Mouse (Mus musculus): ENCODE data around the gene Lyrm4. TPM values are rescaled to one million over a fixed set of nuclear protein-coding genes. Genes with fewer than 3 reads are reported as not detected.

The Lyrm4 gene
- polyA plus RNA-seq, 1 experiment: 11.9 TPM

GRCm38 (mm10) chr13:36066676-36067075 is 50.6 kb downstream of the Lyrm4 start:
- Histone ChIP-seq H3K27ac (replicated peaks; ENCODE audit: low read depth, low read length) (no peak overlapping the region), H3K4me1 (ENCODE audit: control insufficient read depth, insufficient read depth, insufficient read length, low read length) (no peaks in the 10 kb centered on the region), H3K4me3 (ENCODE audit: insufficient read depth, low read depth, low read length) (no peak overlapping the region)

- H3K27ac ChIP-seq (replicated peaks; ENCODE audit: low read depth, low read length): no peak overlapping the region
These were observed 59.8 kb downstream of the Lyrm4 start for GRCm38 (mm10) chr13:36057489-36057888.

GRCm38 (mm10) chr13:36056925-36057324 is 60.4 kb downstream of the Lyrm4 start:
- H3K4me1 ChIP-seq (ENCODE audit: control insufficient read depth, insufficient read depth, insufficient read length, low read length): no peaks in the 10 kb centered on the region
- no peak overlapping the region for H3K4me3 ChIP-seq (ENCODE audit: insufficient read depth, low read depth, low read length)
- no peak overlapping the region for H3K27ac ChIP-seq (replicated peaks; ENCODE audit: low read depth, low read length)

More at GRCm38 (mm10) chr13:36057489-36057888, 59.8 kb downstream of the Lyrm4 start:
- Histone ChIP-seq H3K4me1 (ENCODE audit: control insufficient read depth, insufficient read depth, insufficient read length, low read length) (no peaks in the 10 kb centered on the region), H3K4me3 (ENCODE audit: insufficient read depth, low read depth, low read length) (no peak overlapping the region)

GRCm38 (mm10) chr13:36056509-36056908 is 60.8 kb downstream of the Lyrm4 start:
- no peak overlapping the region for H3K27ac ChIP-seq (replicated peaks; ENCODE audit: low read depth, low read length)
- H3K4me3 ChIP-seq (ENCODE audit: insufficient read depth, low read depth, low read length): no peak overlapping the region
- H3K4me1 ChIP-seq (ENCODE audit: control insufficient read depth, insufficient read depth, insufficient read length, low read length): no peaks in the 10 kb centered on the region

- no peak overlapping the region for H3K4me3 ChIP-seq (ENCODE audit: insufficient read depth, low read depth, low read length)
- no peaks in the 10 kb centered on the region for H3K4me1 ChIP-seq (ENCODE audit: control insufficient read depth, insufficient read depth, insufficient read length, low read length)
- no peak overlapping the region for H3K27ac ChIP-seq (replicated peaks; ENCODE audit: low read depth, low read length)
These were observed 81.8 kb downstream of the Lyrm4 start for GRCm38 (mm10) chr13:36035528-36035927.

- no peaks in the 10 kb centered on the region for H3K4me1 ChIP-seq (ENCODE audit: control insufficient read depth, insufficient read depth, insufficient read length, low read length)
- no peak overlapping the region for H3K4me3 ChIP-seq (ENCODE audit: insufficient read depth, low read depth, low read length)
- no peak overlapping the region for H3K27ac ChIP-seq (replicated peaks; ENCODE audit: low read depth, low read length)
These were observed 85.4 kb downstream of the Lyrm4 start for GRCm38 (mm10) chr13:36031959-36032358.

- Histone ChIP-seq H3K4me3 (ENCODE audit: insufficient read depth, low read depth, low read length) (no peak overlapping the region), H3K27ac (replicated peaks; ENCODE audit: low read depth, low read length) (no peak overlapping the region), H3K4me1 (ENCODE audit: control insufficient read depth, insufficient read depth, insufficient read length, low read length) (no peaks in the 10 kb centered on the region)
These were observed 97.7 kb downstream of the Lyrm4 start for GRCm38 (mm10) chr13:36019309-36020274.

- H3K4me3 ChIP-seq (ENCODE audit: insufficient read depth, low read depth, low read length): no peak overlapping the region
- H3K4me1 ChIP-seq (ENCODE audit: control insufficient read depth, insufficient read depth, insufficient read length, low read length): no peaks in the 10 kb centered on the region
- no peak overlapping the region for H3K27ac ChIP-seq (replicated peaks; ENCODE audit: low read depth, low read length)
These were observed 99.3 kb downstream of the Lyrm4 start for GRCm38 (mm10) chr13:36018017-36018416.

GRCm38 (mm10) chr13:36015636-36016035 is 101.7 kb downstream of the Lyrm4 start:
- H3K4me3 ChIP-seq (ENCODE audit: insufficient read depth, low read depth, low read length): no peak overlapping the region
- no peaks in the 10 kb centered on the region for H3K4me1 ChIP-seq (ENCODE audit: control insufficient read depth, insufficient read depth, insufficient read length, low read length)
- no peak overlapping the region; the same call in 1 of the 2 replicates for H3K27ac ChIP-seq (replicated peaks; ENCODE audit: low read depth, low read length)

- no peaks in the 10 kb centered on the region for H3K4me1 ChIP-seq (ENCODE audit: control insufficient read depth, insufficient read depth, insufficient read length, low read length)
- no peak overlapping the region for H3K27ac ChIP-seq (replicated peaks; ENCODE audit: low read depth, low read length)
- no peak overlapping the region for H3K4me3 ChIP-seq (ENCODE audit: insufficient read depth, low read depth, low read length)
These were observed 107.3 kb downstream of the Lyrm4 start for GRCm38 (mm10) chr13:36009981-36010380.

- H3K27ac ChIP-seq (replicated peaks; ENCODE audit: low read depth, low read length): no peak overlapping the region
- peaks cover 4% of the 10 kb centered on the region for H3K4me1 ChIP-seq (ENCODE audit: control insufficient read depth, insufficient read depth, insufficient read length, low read length)
- H3K4me3 ChIP-seq (ENCODE audit: insufficient read depth, low read depth, low read length): no peak overlapping the region
These were observed 116.5 kb downstream of the Lyrm4 start for GRCm38 (mm10) chr13:36000798-36001197.

GRCm38 (mm10) chr13:35997606-35998005 is 119.7 kb downstream of the Lyrm4 start:
- Histone ChIP-seq H3K4me1 (ENCODE audit: control insufficient read depth, insufficient read depth, insufficient read length, low read length) (peaks cover 11% of the 10 kb centered on the region), H3K27ac (replicated peaks; ENCODE audit: low read depth, low read length) (no peak overlapping the region), H3K4me3 (ENCODE audit: insufficient read depth, low read depth, low read length) (no peak overlapping the region)

GRCm38 (mm10) chr13:35995696-35996426 is 121.5 kb downstream of the Lyrm4 start:
- H3K4me3 ChIP-seq (ENCODE audit: insufficient read depth, low read depth, low read length): no peak overlapping the region

GRCm38 (mm10) chr13:35995231-35995630 is 122.1 kb downstream of the Lyrm4 start:
- H3K4me3 ChIP-seq (ENCODE audit: insufficient read depth, low read depth, low read length): no peak overlapping the region
- peak overlapping the region; percentile 46; the same call in 1 of the 2 replicates for H3K27ac ChIP-seq (replicated peaks; ENCODE audit: low read depth, low read length)
- peaks cover 11% of the 10 kb centered on the region for H3K4me1 ChIP-seq (ENCODE audit: control insufficient read depth, insufficient read depth, insufficient read length, low read length)

More at GRCm38 (mm10) chr13:35995696-35996426, 121.5 kb downstream of the Lyrm4 start:
- Histone ChIP-seq H3K4me1 (ENCODE audit: control insufficient read depth, insufficient read depth, insufficient read length, low read length) (peaks cover 11% of the 10 kb centered on the region), H3K27ac (replicated peaks; ENCODE audit: low read depth, low read length) (peak overlapping the region; percentile 46; the same call in 1 of the 2 replicates)

- H3K4me3 ChIP-seq (ENCODE audit: insufficient read depth, low read depth, low read length): no peak overlapping the region
- H3K27ac ChIP-seq (replicated peaks; ENCODE audit: low read depth, low read length): peak overlapping the region; percentile 50
- peaks cover 14% of the 10 kb centered on the region for H3K4me1 ChIP-seq (ENCODE audit: control insufficient read depth, insufficient read depth, insufficient read length, low read length)
These were observed 123.3 kb downstream of the Lyrm4 start for GRCm38 (mm10) chr13:35994067-35994466.

All from brown adipose tissue, adult 24 weeks (tissue).